Mouse (Mus musculus) kidney, adult 2 months (tissue): ENCODE data around the gene Hps5. TPM values are rescaled to one million over a fixed set of nuclear protein-coding genes. Genes with fewer than 3 reads are reported as not detected.
A peak's percentile ranks its signal among the peaks of the same experiment; 100 is the strongest.

Source experiments
- DNase-seq: peaks from one replicate; pipeline ENCODE4 v3.0.0; 2021
- H3K27ac ChIP-seq: fragments of 200-500 bp; 2 replicates; pipeline ENCODE4 v1.5.1; 2012; ENCODE audit warnings: low read depth, low read length, control low read depth, inconsistent platforms; ENCODE audit not compliant: insufficient read depth
- H3K27me3 ChIP-seq: fragments of 200-500 bp; replicated peaks from 2 replicates; pipeline ENCODE4 v1.6.1; 2012; ENCODE audit warnings: mild to moderate bottlenecking, moderate library complexity, low read length, inconsistent platforms; ENCODE audit not compliant: control insufficient read depth, insufficient read depth
- H3K36me3 ChIP-seq: fragments of 200-500 bp; 2 replicates; pipeline ENCODE4 v1.6.1; 2012; ENCODE audit warnings: mild to moderate bottlenecking, moderate library complexity, low read length, inconsistent platforms; ENCODE audit not compliant: control insufficient read depth, insufficient read depth
- H3K4me1 ChIP-seq: fragments of 200-500 bp; 2 replicates; pipeline ENCODE4 v1.6.1; 2011; ENCODE audit warnings: low read length; ENCODE audit not compliant: control insufficient read depth, insufficient read depth
- H3K4me3 ChIP-seq: fragments of 200-500 bp; 2 replicates; pipeline ENCODE4 v1.5.1; 2011; ENCODE audit warnings: mild to moderate bottlenecking, low read depth, low read length, control low read depth; ENCODE audit not compliant: insufficient read depth
- CTCF ChIP-seq: fragments of 200-500 bp; conservative IDR thresholded peaks from 2 replicates; pipeline ENCODE4 v1.5.1; 2011; ENCODE audit warnings: low read depth, mild to moderate bottlenecking, control low read depth, low read length, moderate library complexity, mixed read lengths; ENCODE audit not compliant: insufficient read depth, insufficient read length
- POLR2A ChIP-seq: fragments of 200-500 bp; IDR thresholded peaks from one replicate; pipeline ENCODE4 v1.6.1; 2011; ENCODE audit warnings: low read depth, low read length, control low read depth
- WGBS: fragments of 180-500 bp; shearing (Covaris S2); methylation state at CpG from one replicate; pipeline ENCODE4 v1.1.7; 2018; 5-methylcytosine and 5-hydroxymethylcytosine counted together
- polyA plus RNA-seq: library from polyadenylated mRNA; depleted of rRNA; stranded (reverse); fragments of >200 nt; gene quantifications from 2 replicates; pipeline ENCODE4 v1.2.3, GENCODE M21; 2012; rRNA removed

The Hps5 gene
- polyA plus RNA-seq, result 31.0 and 41.7 TPM in 2 replicates

DNA sequence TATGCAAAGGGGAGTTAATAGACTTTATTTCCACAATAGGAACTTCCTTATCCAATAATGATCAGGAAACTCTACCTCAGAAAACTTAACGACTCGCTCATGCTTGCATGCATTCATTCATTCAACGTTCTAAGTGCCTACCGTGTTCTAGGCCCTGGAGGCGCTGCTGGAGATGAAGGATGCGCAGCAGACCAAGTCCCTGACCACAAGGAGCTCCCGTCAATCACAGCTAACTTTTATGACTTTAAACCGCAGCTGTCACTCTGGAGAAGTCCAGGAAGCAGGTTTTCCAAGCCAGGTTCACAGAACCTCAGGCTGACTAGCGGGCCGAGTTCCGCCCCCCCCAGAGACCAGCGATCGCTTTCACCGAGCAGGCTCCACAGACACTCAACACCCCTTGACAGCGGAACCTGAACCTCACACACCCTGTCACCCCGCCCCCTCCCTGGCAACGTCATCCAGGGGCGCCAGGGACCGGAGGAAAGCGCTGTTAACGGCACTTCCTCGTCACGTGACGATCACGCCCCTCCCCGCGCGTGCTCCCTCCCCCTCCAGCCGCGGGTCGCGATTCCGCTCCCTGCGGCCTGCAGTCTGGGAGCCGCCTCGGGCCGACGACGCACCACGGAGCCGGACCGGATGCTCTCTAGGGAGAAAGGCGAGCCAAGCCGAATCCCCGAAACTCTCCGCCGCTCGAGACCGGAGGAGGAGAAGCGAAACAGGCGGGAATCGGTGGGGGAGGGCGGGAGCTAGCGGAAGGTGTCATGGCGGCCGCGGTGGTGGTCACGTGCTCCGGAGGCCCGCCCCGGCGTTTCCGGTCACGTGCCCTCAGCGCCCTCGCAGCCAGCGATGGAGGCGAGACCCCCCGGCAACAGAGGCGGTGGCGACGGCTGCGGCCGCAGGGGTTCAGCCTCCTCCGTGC, at the start of gene Hps5, which contains the start of gene Gtf2h1:
Gene Hps5 (minus strand): TSS at position 778 of the 919 bp plus-strand sequence.
Gene Gtf2h1 (plus strand): TSS at position 817 of the 919 bp plus-strand sequence.
- Histone ChIP-seq H3K27me3 (no peaks in the 10 kb centered on the region), H3K36me3 (no peaks in the 10 kb centered on the region), H3K4me1 (peaks cover 6% of the 10 kb centered on the region; the same call in 1 of the 2 replicates), H3K27ac (peak within 1 kb of the TSS; percentile 97), H3K4me3 (peak within 1 kb of the TSS; percentile 78)
- WGBS, result under 1% methylated on average over 74 of the region's 75 CpGs
- peak; percentile 99 for DNase-seq
- peak; percentile 52 for TF ChIP-seq POLR2A
- TF ChIP-seq CTCF, result no peak

DNA sequence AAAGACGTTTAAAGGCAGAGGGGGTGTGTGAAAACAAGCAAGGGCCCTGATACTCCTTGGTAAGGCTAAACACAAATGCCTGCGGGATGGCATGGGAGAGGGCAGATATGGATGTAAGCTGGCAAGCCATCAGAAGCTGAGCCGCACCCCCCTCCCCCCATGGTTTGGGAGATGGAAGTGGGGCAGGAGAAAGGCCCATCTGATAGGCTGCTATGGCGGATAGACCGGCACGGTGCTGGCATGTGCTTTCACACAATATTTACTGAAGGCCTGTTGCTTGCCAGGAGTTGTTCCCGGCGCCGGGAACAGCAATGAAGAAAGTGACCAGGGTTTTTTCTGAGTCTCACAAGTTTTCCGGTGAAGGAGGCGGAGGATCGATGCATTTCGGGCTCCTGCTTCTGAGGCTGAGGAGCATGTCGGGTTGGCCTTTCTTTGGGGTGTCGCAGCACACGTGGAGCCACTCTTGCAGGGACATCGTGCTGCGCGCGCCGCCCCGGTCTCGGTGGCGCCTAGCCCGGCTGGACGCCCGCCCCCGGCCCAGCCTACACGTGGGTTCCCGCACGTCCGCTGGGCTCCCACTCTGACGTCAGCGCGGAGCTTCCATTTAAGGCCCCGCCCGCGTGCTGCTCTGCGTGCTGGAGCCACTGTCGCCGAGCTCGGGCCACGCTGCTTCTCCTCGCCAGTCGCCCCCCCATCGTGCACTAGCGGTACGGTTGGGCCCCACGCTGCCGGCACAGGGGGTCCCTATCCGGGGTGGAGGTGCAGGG, 49.5 kb upstream of the Hps5 start:
- H3K27me3 ChIP-seq, result no peaks in the 10 kb centered on the region
- H3K4me1 ChIP-seq, result peaks cover 9% of the 10 kb centered on the region
- H3K4me3 ChIP-seq, result peak overlapping the region; percentile 83
- H3K27ac ChIP-seq, result peak overlapping the region; percentile 88
- TF ChIP-seq POLR2A (peak; percentile 98), CTCF (no peak)
- DNase-seq, result peak; percentile 96
- H3K36me3 ChIP-seq, result peaks cover 8% of the 10 kb centered on the region
- WGBS, result under 1% methylated on average over 51 of the region's 51 CpGs

DNA sequence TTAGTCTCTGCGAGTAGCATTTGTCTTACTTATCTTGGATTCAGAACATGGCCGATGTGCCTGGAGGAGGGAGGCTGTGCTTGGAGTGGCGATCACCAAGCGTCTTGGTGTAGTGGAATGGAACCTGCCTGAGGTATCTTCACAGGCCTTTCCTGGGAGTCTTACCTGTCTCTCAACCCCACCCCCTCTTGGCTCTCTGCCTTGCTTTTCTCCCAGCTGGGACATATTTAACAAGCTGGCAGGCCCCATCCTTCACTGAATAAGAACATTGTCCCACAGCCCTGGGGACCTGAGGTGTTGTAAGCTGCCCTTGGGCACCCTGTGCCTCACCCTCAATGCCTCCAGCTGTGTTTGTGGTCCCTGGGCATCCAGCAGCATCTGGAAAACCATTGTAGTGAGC, 47.7 kb upstream of the Hps5 start:
- no peak for TF ChIP-seq CTCF
- TF ChIP-seq POLR2A, result no peak
- no peak overlapping the region for H3K27ac ChIP-seq
- no peak for DNase-seq
- no peaks in the 10 kb centered on the region; the same call in 1 of the 2 replicates for H3K36me3 ChIP-seq
- peaks cover 25% of the 10 kb centered on the region for H3K4me1 ChIP-seq
- WGBS, result 92% methylated on average over 4 of the region's 4 CpGs
- H3K27me3 ChIP-seq, result no peaks in the 10 kb centered on the region
- H3K4me3 ChIP-seq, result no peak overlapping the region

DNA sequence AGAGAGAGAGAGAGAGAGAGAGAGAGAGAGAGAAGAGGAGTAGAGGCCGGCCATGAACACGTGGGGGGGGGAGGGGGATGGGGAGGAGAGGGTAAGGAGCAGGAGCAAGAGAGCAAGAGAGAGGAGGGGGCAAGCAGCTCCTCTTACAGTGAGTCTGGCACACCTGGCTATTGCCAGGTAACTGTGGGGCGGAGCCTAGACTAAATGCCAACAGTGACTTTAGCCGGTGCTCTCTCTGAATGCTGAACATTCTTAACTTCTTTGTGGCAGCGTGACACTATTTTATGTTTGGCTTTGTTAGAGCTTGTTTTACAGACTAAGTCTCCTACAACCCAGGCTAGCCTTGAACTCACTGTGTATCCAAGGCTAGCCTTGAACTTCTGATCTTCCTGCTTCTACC, 46.4 kb upstream of the Hps5 start:
- Histone ChIP-seq H3K27ac (no peak overlapping the region), H3K4me1 (peaks cover 25% of the 10 kb centered on the region), H3K36me3 (no peaks in the 10 kb centered on the region), H3K4me3 (no peak overlapping the region), H3K27me3 (no peaks in the 10 kb centered on the region)
- TF ChIP-seq POLR2A, result no peak
- TF ChIP-seq CTCF, result no peak
- peak; percentile 36 for DNase-seq
- WGBS, result 31% methylated on average over 5 of the region's 5 CpGs

DNA sequence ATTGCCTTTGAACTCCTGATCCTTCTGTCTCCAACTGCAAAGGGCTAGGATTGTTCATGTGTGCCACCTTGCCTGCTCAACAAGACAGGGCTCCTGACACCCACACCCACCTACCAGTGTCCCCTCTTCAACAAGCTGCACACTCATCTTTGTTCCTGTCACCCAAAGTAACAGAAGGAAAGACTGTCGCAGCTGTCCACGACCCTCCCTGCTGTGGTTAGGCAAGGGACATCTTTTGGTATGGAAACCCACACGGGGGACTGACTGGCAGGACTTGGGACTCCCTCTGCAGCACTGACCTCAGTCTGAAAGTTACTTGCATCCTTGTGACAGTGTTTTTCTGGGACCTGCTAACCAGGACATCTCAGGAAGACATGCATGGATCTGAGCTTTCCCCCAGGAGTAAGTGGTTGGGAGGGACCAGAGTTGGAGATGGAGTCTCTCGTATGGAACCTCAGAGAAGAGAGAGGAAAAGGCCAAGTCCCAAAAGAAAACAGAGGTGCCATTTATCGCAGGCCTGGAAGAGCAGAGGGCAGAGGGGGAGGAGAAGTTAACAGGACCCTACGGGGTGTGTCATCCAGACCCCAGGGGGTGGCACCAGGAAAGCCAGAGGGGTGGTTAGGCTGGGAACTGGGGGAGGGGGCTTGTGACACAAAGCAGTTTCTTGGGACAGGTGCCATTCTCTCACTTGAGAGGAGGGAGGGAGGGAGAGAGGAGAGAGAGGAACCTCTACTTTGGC, 45.1 kb upstream of the Hps5 start, which contains the start of gene Ldha:
Gene Ldha (plus strand): TSS at position 689 of the 739 bp plus-strand sequence.
- 72% methylated on average over 6 of the region's 6 CpGs for WGBS
- Histone ChIP-seq H3K27ac (peak within 1 kb of the TSS; percentile 99), H3K36me3 (no peaks in the 10 kb centered on the region), H3K4me1 (peaks cover 25% of the 10 kb centered on the region), H3K4me3 (no peak within 1 kb of the TSS), H3K27me3 (no peaks in the 10 kb centered on the region)
- no peak for TF ChIP-seq POLR2A
- no peak for DNase-seq

DNA sequence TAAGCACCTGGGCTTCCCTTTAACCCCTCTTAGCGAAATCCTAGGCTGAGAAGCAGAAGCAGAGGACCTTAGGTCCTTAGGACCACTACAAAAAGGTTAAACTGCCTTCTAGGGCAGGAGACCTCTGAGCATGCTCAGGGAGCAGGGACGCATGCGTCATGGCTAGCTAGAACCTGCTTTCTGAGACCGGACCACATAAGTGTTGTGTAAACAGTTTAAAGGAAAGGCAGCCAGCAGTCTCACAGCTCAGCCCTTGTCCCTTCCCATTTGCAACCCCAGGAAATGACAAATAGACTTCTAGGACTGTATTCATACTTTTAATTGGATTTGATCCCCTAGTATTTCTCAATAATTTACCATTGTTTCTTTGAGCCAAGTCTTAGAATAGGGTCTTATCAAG, 44.5 kb upstream of the Hps5 start:
- TF ChIP-seq CTCF, result no peak
- no peak for TF ChIP-seq POLR2A
- peak; percentile 43 for DNase-seq
- H3K4me3 ChIP-seq, result no peak overlapping the region
- peaks cover 28% of the 10 kb centered on the region for H3K4me1 ChIP-seq
- no peaks in the 10 kb centered on the region for H3K36me3 ChIP-seq
- peak overlapping the region; percentile 99 for H3K27ac ChIP-seq
- H3K27me3 ChIP-seq, result no peaks in the 10 kb centered on the region
- WGBS, result 52% methylated on average over 4 of the region's 4 CpGs

DNA sequence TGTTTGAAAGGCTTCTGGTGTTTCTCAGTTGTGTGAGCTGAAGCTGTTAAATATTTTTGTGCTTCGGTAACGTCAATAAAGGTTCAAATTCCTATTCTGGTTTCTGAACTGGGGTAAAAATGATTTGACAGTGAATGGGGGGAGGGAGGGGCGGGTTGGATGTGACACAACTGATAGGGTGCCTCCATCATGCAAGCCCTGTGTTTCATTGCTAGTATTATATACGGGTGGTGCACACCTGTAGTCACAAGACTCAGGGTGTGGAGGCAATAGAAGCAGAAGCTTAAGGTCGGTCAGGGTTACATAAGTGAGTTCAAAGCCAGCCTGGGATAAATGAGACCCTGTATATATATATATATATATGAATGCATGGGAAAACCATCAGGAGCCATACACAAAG, 44.0 kb upstream of the Hps5 start:
- 65% methylated on average over 5 of the region's 5 CpGs for WGBS
- H3K27ac ChIP-seq, result peak overlapping the region; percentile 99
- no peaks in the 10 kb centered on the region for H3K36me3 ChIP-seq
- peaks cover 28% of the 10 kb centered on the region for H3K4me1 ChIP-seq
- no peak overlapping the region for H3K4me3 ChIP-seq
- H3K27me3 ChIP-seq, result no peaks in the 10 kb centered on the region
- no peak for DNase-seq
- no peak for TF ChIP-seq CTCF
- no peak for TF ChIP-seq POLR2A
